Mouse (Mus musculus): ENCODE results near the gene Cetn3. TPM values are rescaled to one million over a fixed set of nuclear protein-coding genes. Genes with fewer than 3 reads are reported as not detected.

The Cetn3 gene
- polyA plus RNA-seq, 1 experiment from 2014 or later, result 231 TPM

DNA sequence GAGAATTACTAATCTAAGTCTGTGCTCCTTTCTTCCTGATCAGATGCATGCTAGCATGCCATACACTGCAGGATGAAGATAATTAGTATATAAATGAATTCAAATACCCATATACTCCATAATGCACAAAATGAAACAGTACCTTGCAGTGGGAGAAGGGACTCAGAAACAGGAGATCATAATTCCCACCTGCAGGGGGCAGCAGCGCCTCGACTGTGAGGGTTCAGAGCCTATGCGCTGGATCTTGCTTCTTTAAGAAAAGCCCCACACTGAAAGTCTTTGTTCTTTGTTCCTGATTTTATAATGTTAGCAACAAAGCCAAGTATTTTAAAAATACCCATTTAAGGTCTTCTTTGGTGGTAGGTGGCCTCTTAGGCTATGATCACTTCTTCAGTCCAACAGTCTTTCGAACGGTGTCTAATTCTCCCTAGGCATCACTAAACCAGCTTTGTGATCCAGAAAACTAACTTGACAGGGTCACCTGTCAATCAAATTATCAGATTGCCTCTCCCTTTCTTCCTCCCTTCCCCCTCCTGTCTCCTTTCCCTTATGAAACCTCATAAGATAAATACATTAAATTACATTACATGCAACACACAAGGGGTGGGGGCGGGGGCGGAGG, 15.7 kb upstream of the Cetn3 start:
- H3K27me3 ChIP-seq (replicated peaks), result no peaks in the 10 kb centered on the region
- no peak overlapping the region for H3K4me2 ChIP-seq
- H3K4me1 ChIP-seq (replicated peaks), result peaks cover 8% of the 10 kb centered on the region; the same call in 1 of the 2 replicates
- no peak overlapping the region for H3K9ac ChIP-seq
- no peak overlapping the region for H3K4me3 ChIP-seq
- 82% methylated on average over 7 of the region's 7 CpGs for WGBS
- H3K9me3 ChIP-seq (replicated peaks), result peaks cover 2% of the 10 kb centered on the region; the same call in 1 of the 2 replicates
- H3K36me3 ChIP-seq, result no peaks in the 10 kb centered on the region
- ATAC-seq (ENCODE audit: insufficient number of reproducible peaks, low FRiP score), result no peak
- no peak overlapping the region for H3K27ac ChIP-seq (ENCODE audit: poor library complexity, severe bottlenecking)

DNA sequence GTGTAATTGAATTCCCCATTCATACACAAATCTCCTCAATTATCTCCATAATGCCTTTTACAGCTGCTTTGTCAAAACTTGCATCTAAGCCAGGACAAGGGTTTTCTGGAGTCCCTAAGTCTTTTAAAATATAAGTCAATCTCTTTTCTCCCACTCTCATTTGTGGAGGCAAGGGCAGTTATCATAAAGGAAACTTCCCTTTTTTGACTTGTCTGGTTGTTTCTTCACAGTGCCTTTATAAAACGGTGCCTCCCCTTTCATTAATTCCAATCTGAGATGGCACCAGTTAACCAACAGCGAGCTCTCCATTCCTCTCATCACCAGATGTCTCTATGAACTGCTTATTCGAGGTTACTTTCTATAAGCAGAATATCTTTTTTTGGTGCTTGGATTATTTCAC, 6.7 kb upstream of the Cetn3 start:
- H3K9ac ChIP-seq, result no peak overlapping the region
- H3K9me3 ChIP-seq (replicated peaks), result no peaks in the 10 kb centered on the region; the same call in 1 of the 2 replicates
- H3K4me2 ChIP-seq, result no peak overlapping the region
- ATAC-seq (ENCODE audit: insufficient number of reproducible peaks, low FRiP score), result no peak
- no peaks in the 10 kb centered on the region for H3K36me3 ChIP-seq
- 69% methylated on average over 3 of the region's 3 CpGs for WGBS
- no peak overlapping the region for H3K4me3 ChIP-seq
- no peaks in the 10 kb centered on the region for H3K27me3 ChIP-seq (replicated peaks)
- H3K27ac ChIP-seq (ENCODE audit: poor library complexity, severe bottlenecking), result no peak overlapping the region
- H3K4me1 ChIP-seq (replicated peaks), result no peaks in the 10 kb centered on the region

DNA sequence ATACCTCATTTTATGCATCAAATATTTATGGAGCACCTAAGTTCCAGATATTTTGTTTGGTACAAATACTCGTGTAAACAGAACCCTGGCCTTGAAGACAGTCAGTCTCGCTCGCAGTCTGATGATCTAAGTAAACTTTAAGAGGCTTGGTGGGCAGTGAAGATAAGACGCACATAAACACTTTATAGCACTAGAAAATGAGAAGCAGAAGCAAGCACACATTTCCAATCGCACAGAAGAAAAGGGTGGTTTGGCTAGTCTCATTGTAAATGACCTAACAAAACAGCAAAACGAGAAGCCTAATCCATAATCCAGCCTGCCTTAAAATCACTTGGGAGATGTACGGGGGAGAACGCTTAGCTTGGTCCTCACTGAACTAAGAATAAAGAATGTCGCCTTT, 402 bp upstream of the Cetn3 start:
- Histone ChIP-seq H3K36me3 (peaks cover 8% of the 10 kb centered on the region), H3K27me3 (replicated peaks) (no peaks in the 10 kb centered on the region), H3K4me3 (peak overlapping the region; percentile 86), H3K4me1 (replicated peaks) (peaks cover 17% of the 10 kb centered on the region), H3K4me2 (peak overlapping the region; percentile 79), H3K9me3 (replicated peaks) (no peaks in the 10 kb centered on the region), H3K9ac (peak overlapping the region; percentile 73), H3K27ac (ENCODE audit: poor library complexity, severe bottlenecking) (peak overlapping the region; percentile 70; the same call in 1 of the 2 replicates)
- no peak for ATAC-seq (ENCODE audit: insufficient number of reproducible peaks, low FRiP score)
- 42% methylated on average over 9 of the region's 9 CpGs for WGBS

DNA sequence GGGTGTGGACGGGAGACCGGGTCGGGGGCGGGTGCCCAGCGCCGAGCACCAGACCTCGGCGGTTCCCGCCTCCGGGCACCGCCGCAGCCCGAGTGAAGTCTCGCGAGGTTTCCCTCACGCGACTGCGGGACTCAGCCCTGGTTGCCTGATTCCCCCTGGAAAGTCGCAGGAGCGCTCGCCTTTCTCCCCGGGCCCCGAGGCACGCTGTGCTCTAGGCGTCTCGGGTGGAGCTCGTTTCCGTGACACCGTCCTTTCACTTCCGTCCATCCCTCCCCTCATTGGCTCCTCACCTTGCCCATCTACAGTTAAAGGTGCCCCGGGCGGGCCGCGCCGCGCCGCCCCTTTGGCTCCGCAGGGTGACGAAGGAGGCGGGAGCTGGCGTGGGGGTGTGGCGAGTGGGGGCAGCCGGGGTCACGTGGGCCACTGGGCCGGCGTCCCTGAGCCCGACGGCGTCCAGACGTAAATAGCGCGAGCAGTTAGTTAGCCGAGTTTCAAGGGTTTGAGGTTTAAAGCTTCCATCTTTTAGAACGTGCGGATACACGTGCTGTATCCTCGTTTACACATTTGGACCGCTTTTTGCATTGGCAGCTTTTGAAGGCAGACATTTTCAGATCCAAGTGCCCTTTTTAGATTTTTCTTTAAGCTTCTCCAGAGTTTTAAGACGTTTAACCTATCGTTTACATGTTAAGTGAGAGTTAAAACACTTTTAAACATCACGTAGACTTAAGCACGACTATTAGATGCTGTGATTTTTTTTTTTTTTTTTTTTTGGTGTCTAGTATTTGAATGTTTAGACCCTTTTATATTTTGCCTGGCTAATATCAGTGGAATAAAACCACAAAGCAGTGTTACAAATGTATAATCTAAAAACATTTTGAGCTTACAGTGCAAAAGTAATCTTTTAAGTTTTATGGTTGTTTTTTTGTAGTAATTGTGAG, 797 bp downstream of the Cetn3 start:
- peaks cover 17% of the 10 kb centered on the region for H3K4me1 ChIP-seq (replicated peaks)
- peak; percentile 99 for ATAC-seq (ENCODE audit: insufficient number of reproducible peaks, low FRiP score)
- peak overlapping the region; percentile 98 for H3K27ac ChIP-seq (ENCODE audit: poor library complexity, severe bottlenecking)
- peak overlapping the region; percentile 86 for H3K4me3 ChIP-seq
- H3K9ac ChIP-seq, result peak overlapping the region; percentile 89
- peak overlapping the region; percentile 64 for H3K4me2 ChIP-seq
- no peaks in the 10 kb centered on the region for H3K9me3 ChIP-seq (replicated peaks)
- H3K36me3 ChIP-seq, result peaks cover 17% of the 10 kb centered on the region
- WGBS, result under 1% methylated on average over 62 of the region's 62 CpGs
- H3K27me3 ChIP-seq (replicated peaks), result no peaks in the 10 kb centered on the region

DNA sequence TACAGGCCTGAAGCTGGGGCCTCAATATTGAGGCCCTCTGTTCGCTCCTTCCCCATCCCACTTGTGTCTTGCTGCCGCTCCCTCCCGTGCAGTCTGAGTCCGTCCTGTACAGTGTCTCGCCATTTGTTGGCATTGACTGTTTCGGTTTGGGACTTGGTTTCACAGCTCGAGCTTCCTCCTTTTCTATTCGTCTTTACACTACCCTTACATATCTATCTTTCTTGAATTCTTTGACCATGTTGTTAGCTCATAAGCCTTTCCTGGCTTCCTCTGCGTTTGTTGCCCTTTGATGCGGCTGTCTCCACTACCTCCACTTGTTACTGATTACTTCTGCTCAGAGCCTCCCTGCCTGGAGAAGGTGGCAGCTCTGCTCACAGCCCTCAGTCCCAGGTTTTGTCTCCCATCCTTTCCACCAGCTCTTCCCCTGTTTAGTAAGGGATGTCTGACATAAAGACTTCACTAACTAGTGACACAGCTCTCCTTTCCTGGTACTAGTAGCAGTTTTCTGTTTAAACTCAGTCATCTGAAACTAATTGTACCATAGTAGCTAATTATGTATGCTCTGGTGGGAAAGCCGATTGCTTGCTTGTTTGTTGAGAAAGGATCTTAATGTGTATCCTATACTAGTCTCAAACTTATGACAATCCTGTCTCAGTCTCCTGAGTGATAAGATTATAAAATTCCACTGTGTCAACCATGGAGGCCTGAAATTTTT, 3.0 kb downstream of the Cetn3 start:
- peak overlapping the region; percentile 12; the same call in 1 of the 2 replicates for H3K9ac ChIP-seq
- H3K27ac ChIP-seq (ENCODE audit: poor library complexity, severe bottlenecking), result no peak overlapping the region
- H3K9me3 ChIP-seq (replicated peaks), result no peaks in the 10 kb centered on the region
- H3K4me2 ChIP-seq, result no peak overlapping the region
- no peaks in the 10 kb centered on the region for H3K27me3 ChIP-seq (replicated peaks)
- H3K36me3 ChIP-seq, result peaks cover 23% of the 10 kb centered on the region
- WGBS, result 69% methylated on average over 11 of the region's 11 CpGs
- no peak for ATAC-seq (ENCODE audit: insufficient number of reproducible peaks, low FRiP score)
- H3K4me1 ChIP-seq (replicated peaks), result peaks cover 17% of the 10 kb centered on the region
- no peak overlapping the region for H3K4me3 ChIP-seq

DNA sequence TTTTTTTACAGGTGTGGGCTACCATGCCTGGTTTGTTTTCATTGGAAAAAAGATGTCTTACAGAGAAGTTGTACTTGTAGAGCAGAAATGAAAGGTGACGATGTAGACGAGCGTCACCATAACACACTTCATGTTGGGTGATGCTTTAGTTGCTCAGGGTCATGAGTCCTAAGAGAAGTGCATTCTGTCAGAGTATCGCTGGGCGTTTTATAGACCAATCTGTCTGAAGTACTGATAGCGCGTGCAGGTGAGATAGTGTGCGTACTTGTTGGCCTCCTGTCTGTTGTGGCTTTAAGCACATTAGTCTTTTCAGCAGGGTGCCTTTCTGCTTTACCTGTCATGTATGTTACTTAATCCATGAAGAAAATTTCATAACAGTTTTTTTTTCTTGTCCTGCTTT, 7.3 kb downstream of the Cetn3 start:
- no peak overlapping the region for H3K4me3 ChIP-seq
- no peaks in the 10 kb centered on the region for H3K9me3 ChIP-seq (replicated peaks)
- H3K4me2 ChIP-seq, result no peak overlapping the region
- no peak overlapping the region for H3K9ac ChIP-seq
- H3K36me3 ChIP-seq, result peaks cover 23% of the 10 kb centered on the region
- WGBS, result 85% methylated on average over 8 of the region's 8 CpGs
- no peak for ATAC-seq (ENCODE audit: insufficient number of reproducible peaks, low FRiP score)
- H3K4me1 ChIP-seq (replicated peaks), result peaks cover 21% of the 10 kb centered on the region
- H3K27ac ChIP-seq (ENCODE audit: poor library complexity, severe bottlenecking), result no peak overlapping the region
- H3K27me3 ChIP-seq (replicated peaks), result no peaks in the 10 kb centered on the region

DNA sequence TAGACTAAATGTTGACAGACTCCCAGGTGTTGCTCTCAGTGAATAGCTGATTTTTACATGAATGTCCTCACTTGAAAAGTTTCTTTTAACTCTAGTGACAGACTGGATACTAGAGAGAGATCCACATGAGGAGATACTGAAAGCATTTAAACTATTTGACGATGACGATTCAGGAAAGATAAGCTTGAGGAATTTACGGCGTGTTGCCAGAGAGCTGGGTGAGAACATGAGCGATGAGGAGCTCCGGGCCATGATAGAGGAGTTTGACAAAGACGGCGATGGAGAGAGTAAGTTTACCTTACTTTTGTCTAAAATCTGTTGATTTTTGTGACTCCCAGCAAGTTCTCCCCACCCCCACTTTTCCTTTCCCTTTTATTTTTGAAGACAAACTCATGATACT, 9.0 kb downstream of the Cetn3 start:
- Histone ChIP-seq H3K4me1 (replicated peaks) (peaks cover 14% of the 10 kb centered on the region), H3K36me3 (peaks cover 26% of the 10 kb centered on the region), H3K27ac (ENCODE audit: poor library complexity, severe bottlenecking) (no peak overlapping the region), H3K4me2 (no peak overlapping the region), H3K9me3 (replicated peaks) (no peaks in the 10 kb centered on the region), H3K4me3 (no peak overlapping the region), H3K9ac (no peak overlapping the region), H3K27me3 (replicated peaks) (no peaks in the 10 kb centered on the region)
- ATAC-seq (ENCODE audit: insufficient number of reproducible peaks, low FRiP score), result no peak
- WGBS, result 27% methylated on average over 8 of the region's 8 CpGs

DNA sequence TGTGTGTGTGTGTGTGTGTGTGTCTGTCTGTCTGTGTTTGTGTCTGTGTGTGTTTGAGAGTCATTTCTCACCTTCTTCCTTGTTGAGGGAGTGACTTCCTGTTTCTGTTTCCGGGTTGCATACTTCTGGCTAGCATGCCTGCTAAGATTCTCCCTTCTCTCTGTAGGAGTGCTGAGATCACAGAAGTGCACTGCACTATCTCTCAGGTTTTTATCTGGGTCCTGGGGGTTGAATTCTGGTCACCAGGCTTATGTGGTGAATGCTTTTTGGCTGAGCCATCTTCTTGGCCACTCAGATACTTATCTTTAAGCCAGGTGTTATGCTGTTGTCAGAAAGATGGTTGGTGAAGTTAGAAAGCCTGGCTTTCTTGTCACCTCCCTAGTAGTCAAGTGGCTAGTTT, 11.0 kb downstream of the Cetn3 start:
- Histone ChIP-seq H3K36me3 (peaks cover 11% of the 10 kb centered on the region), H3K9ac (no peak overlapping the region), H3K27me3 (replicated peaks) (no peaks in the 10 kb centered on the region), H3K9me3 (replicated peaks) (no peaks in the 10 kb centered on the region), H3K4me2 (no peak overlapping the region), H3K4me1 (replicated peaks) (peaks cover 14% of the 10 kb centered on the region), H3K27ac (ENCODE audit: poor library complexity, severe bottlenecking) (no peak overlapping the region), H3K4me3 (no peak overlapping the region)
- ATAC-seq (ENCODE audit: insufficient number of reproducible peaks, low FRiP score), result no peak
- 8% methylated on average over 1 of the region's 1 CpGs for WGBS

DNA sequence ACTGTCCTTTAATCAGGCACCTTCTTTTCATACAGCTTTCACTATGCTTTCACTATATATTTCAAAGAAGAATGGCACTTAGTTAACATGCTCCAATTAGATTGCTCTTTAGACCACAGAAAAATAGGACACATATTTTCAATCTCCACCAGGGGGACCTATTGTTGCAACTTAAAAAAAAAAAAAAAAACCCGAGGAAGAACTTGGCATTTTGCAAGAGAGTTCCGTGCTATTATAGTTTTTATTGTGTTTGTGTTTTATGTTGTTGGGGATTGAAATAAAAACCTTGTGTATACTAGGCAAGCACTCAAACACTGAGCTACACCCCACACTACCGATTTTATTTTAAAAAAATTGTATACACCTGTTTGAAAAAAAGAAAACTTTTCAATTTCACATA, 18.2 kb downstream of the Cetn3 start:
- 38% methylated on average over 3 of the region's 3 CpGs for WGBS
- Histone ChIP-seq H3K36me3 (no peaks in the 10 kb centered on the region), H3K4me1 (replicated peaks) (0 out of 2 replicates have a peak, but pooled peaks cover 4% of the 10 kb centered on the region), H3K9ac (no peak overlapping the region), H3K9me3 (replicated peaks) (no peaks in the 10 kb centered on the region), H3K4me3 (no peak overlapping the region), H3K27ac (ENCODE audit: poor library complexity, severe bottlenecking) (no peak overlapping the region), H3K27me3 (replicated peaks) (no peaks in the 10 kb centered on the region), H3K4me2 (no peak overlapping the region)
- no peak for ATAC-seq (ENCODE audit: insufficient number of reproducible peaks, low FRiP score)

DNA sequence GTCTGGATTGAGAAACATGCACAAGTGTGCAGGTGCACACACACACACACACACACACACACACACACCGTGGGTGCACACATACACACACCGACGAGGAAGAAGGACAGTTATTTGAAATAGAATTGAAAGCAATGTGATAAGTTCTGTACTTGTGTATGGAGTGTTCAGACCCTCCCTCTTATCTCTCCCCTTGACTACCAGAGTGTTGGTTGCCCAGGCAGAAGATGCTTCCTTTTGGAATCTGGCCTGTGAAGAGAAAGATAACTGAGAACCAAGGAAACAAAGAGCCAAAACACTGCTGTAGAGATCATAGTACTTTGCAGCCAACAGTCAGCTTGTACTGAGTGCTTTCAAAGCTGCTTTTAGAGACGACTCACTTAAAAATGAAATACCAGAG, 20.8 kb downstream of the Cetn3 start:
- Histone ChIP-seq H3K4me3 (no peak overlapping the region), H3K9me3 (replicated peaks) (no peaks in the 10 kb centered on the region), H3K4me2 (no peak overlapping the region), H3K36me3 (no peaks in the 10 kb centered on the region), H3K27me3 (replicated peaks) (no peaks in the 10 kb centered on the region), H3K27ac (ENCODE audit: poor library complexity, severe bottlenecking) (no peak overlapping the region), H3K4me1 (replicated peaks) (0 out of 2 replicates have a peak, but pooled peaks cover 4% of the 10 kb centered on the region), H3K9ac (no peak overlapping the region)
- no peak for ATAC-seq (ENCODE audit: insufficient number of reproducible peaks, low FRiP score)
- 61% methylated on average over 4 of the region's 4 CpGs for WGBS

DNA sequence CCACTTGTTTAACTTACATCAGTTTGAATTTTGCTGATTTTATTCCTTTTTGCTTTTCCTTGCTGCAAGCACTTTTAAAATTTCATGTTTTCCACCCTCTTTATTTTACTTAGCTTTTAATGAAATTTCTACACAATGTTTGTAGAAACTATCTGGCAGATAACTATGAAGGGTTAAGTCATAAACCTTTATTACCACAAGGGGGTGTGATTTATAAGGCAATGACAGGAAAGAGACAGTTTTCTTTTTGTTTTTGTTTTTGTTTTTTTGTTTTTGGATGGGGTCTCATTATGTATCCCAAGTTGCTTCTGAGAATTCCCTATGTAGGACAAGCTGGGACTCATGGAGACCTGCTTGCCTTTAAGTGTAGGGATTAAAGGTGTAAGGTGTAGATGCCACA, 39.9 kb downstream of the Cetn3 start:
- H3K36me3 ChIP-seq, result no peaks in the 10 kb centered on the region
- ATAC-seq (ENCODE audit: insufficient number of reproducible peaks, low FRiP score), result no peak
- no peak overlapping the region for H3K27ac ChIP-seq (ENCODE audit: poor library complexity, severe bottlenecking)
- H3K27me3 ChIP-seq (replicated peaks), result no peaks in the 10 kb centered on the region
- no peaks in the 10 kb centered on the region for H3K9me3 ChIP-seq (replicated peaks)
- no peak overlapping the region for H3K4me3 ChIP-seq
- no peak overlapping the region for H3K4me2 ChIP-seq
- H3K4me1 ChIP-seq (replicated peaks), result no peaks in the 10 kb centered on the region
- H3K9ac ChIP-seq, result no peak overlapping the region

All from heart, embryonic 12.5 days (tissue).